Mouse (Mus musculus) G1E (cell line): ENCODE measurements around the gene Gm17387. TPM values are rescaled to one million over a fixed set of nuclear protein-coding genes. Genes with fewer than 3 reads are reported as not detected.

Source experiments
- ATAC-seq: 2 replicates; pipeline ENCODE4 v1.8.0; 2016; ENCODE audit warnings: mild to moderate bottlenecking; ENCODE audit not compliant: insufficient number of reproducible peaks, poor library complexity, low FRiP score, severe bottlenecking; ENCODE audit errors: extremely low read depth
- DNase-seq: peaks from one replicate; pipeline ENCODE4 v3.0.0; 2012; ENCODE audit warnings: low spot score
- H3K27me3 ChIP-seq: 2 replicates; pipeline ENCODE4 v1.6.1; 2012; ENCODE audit warnings: mild to moderate bottlenecking, low read length, inconsistent platforms; ENCODE audit not compliant: insufficient read depth
- H3K36me3 ChIP-seq: replicated peaks from 2 replicates; pipeline ENCODE3; 2012; ENCODE audit warnings: mild to moderate bottlenecking, inconsistent platforms
- H3K4me1 ChIP-seq: 2 replicates; pipeline ENCODE4 v1.6.1; 2012; ENCODE audit warnings: low read depth, low read length, inconsistent platforms, mixed read lengths; ENCODE audit not compliant: insufficient read depth
- H3K4me3 ChIP-seq: 2 replicates; pipeline ENCODE4 v1.5.1; 2012; ENCODE audit warnings: low read depth, mild to moderate bottlenecking, inconsistent platforms, low read length, moderate library complexity, mixed read lengths
- H3K9me3 ChIP-seq: replicated peaks from 2 replicates; pipeline ENCODE4 v1.6.1; 2012; ENCODE audit warnings: inconsistent platforms
- CTCF ChIP-seq: IDR thresholded peaks from 2 replicates; pipeline ENCODE4 v1.5.1; 2012; ENCODE audit warnings: low read depth, low read length, inconsistent platforms, mixed read lengths
- GATA1 ChIP-seq: IDR thresholded peaks from 2 replicates; pipeline ENCODE4 v1.6.1; 2012; ENCODE audit warnings: borderline replicate concordance, low read length, inconsistent platforms, mixed read lengths
- GATA2 ChIP-seq: IDR thresholded peaks from 2 replicates; pipeline ENCODE4 v1.6.1; 2012; ENCODE audit warnings: low read depth, low read length, inconsistent platforms, borderline replicate concordance
- POLR2AphosphoS5 ChIP-seq: IDR thresholded peaks from 2 replicates; pipeline ENCODE4 v1.6.1; 2012; ENCODE audit warnings: low read depth, low read length, inconsistent platforms; ENCODE audit not compliant: insufficient replicate concordance
- TAL1 ChIP-seq: conservative IDR thresholded peaks from 2 replicates; pipeline ENCODE4 v1.6.1; 2012; ENCODE audit warnings: low read depth, low read length, inconsistent platforms, mixed read lengths
- polyA plus RNA-seq: library from polyadenylated mRNA; stranded (reverse); fragments of >175 nt; gene quantifications from 2 replicates; pipeline ENCODE4 v1.2.3, GENCODE M21; 2012
- total RNA-seq, 2 experiments: library from RNA; stranded (forward) in 1 of 2; stranded (reverse) in 1 of 2; fragments of 200-1000 nt in 1 of 2; fragments of >200 nt in 1 of 2; fragmentation: Nextera tagmentation in 1 of 2; gene quantifications; 2 replicates each; pipeline ENCODE4 v1.2.3; 2014 to 2017

The Gm17387 gene
- total and polyA plus RNA-seq, 3 experiments: not detected

GRCm38 (mm10) chr7:140990622-140991021 lies 38.3 kb upstream of the Gm17387 start:
- no peak for TF ChIP-seq TAL1
- no peak for TF ChIP-seq CTCF
- no peak for TF ChIP-seq GATA2
- no peak for TF ChIP-seq GATA1
- no peak for TF ChIP-seq POLR2AphosphoS5
- ATAC-seq: no peak
- peaks cover 23% of the 10 kb centered on the region for H3K27me3 ChIP-seq
- no peaks in the 10 kb centered on the region for H3K36me3 ChIP-seq
- H3K9me3 ChIP-seq: 0 out of 2 replicates have a peak, but pooled peaks cover 2% of the 10 kb centered on the region
- H3K4me3 ChIP-seq: no peak overlapping the region
- H3K4me1 ChIP-seq: no peaks in the 10 kb centered on the region
- DNase-seq: no peak

- H3K27me3 ChIP-seq: peaks cover 20% of the 10 kb centered on the region
- TF ChIP-seq GATA2 (no peak), CTCF (no peak), POLR2AphosphoS5 (no peak), GATA1 (no peak), TAL1 (no peak)
- H3K9me3 ChIP-seq: no peaks in the 10 kb centered on the region
- ATAC-seq (no peak), DNase-seq (no peak)
- H3K4me1 ChIP-seq: no peaks in the 10 kb centered on the region
- no peak overlapping the region for H3K4me3 ChIP-seq
- H3K36me3 ChIP-seq: no peaks in the 10 kb centered on the region
These were observed 37.7 kb upstream of the Gm17387 start for GRCm38 (mm10) chr7:140991117-140991689.

GRCm38 (mm10) chr7:140997817-140998216 lies 31.1 kb upstream of the Gm17387 start:
- Histone ChIP-seq H3K4me3 (no peak overlapping the region), H3K36me3 (no peaks in the 10 kb centered on the region), H3K9me3 (no peaks in the 10 kb centered on the region), H3K4me1 (no peaks in the 10 kb centered on the region), H3K27me3 (peaks cover 8% of the 10 kb centered on the region)
- TF ChIP-seq GATA1 (no peak), CTCF (no peak), POLR2AphosphoS5 (no peak), GATA2 (no peak), TAL1 (no peak)
- DNase-seq: no peak
- ATAC-seq: no peak

- no peak for ATAC-seq
- no peak for TF ChIP-seq GATA1
- no peak overlapping the region for H3K4me3 ChIP-seq
These were observed 29.9 kb upstream of the Gm17387 start for GRCm38 (mm10) chr7:140998853-140999700.

GRCm38 (mm10) chr7:141000881-141001708 lies 27.8 kb upstream of the Gm17387 start:
- peaks cover 8% of the 10 kb centered on the region for H3K27me3 ChIP-seq
- H3K4me1 ChIP-seq: no peaks in the 10 kb centered on the region
- no peak for DNase-seq
- no peak for TF ChIP-seq POLR2AphosphoS5
- no peak for TF ChIP-seq TAL1
- TF ChIP-seq CTCF: no peak
- no peaks in the 10 kb centered on the region for H3K36me3 ChIP-seq
- no peak for ATAC-seq
- no peaks in the 10 kb centered on the region for H3K9me3 ChIP-seq
- no peak overlapping the region for H3K4me3 ChIP-seq

More at GRCm38 (mm10) chr7:140998853-140999700, 29.9 kb upstream of the Gm17387 start:
- no peak for DNase-seq
- H3K4me1 ChIP-seq: no peaks in the 10 kb centered on the region
- H3K9me3 ChIP-seq: no peaks in the 10 kb centered on the region
- no peaks in the 10 kb centered on the region for H3K36me3 ChIP-seq
- H3K27me3 ChIP-seq: peaks cover 8% of the 10 kb centered on the region

GRCm38 (mm10) chr7:141003248-141004010 lies 25.5 kb upstream of the Gm17387 start:
- no peak overlapping the region for H3K4me3 ChIP-seq
- no peak for ATAC-seq
- no peaks in the 10 kb centered on the region for H3K36me3 ChIP-seq
- no peaks in the 10 kb centered on the region for H3K4me1 ChIP-seq
- peaks cover 14% of the 10 kb centered on the region for H3K27me3 ChIP-seq
- TF ChIP-seq CTCF (no peak), POLR2AphosphoS5 (no peak), TAL1 (no peak), GATA2 (no peak), GATA1 (no peak)
- no peak for DNase-seq
- H3K9me3 ChIP-seq: no peaks in the 10 kb centered on the region
